Mouse (Mus musculus) CH12.LX (cell line): ENCODE results near the gene Clec12a. TPM values are rescaled to one million over a fixed set of nuclear protein-coding genes. Genes with fewer than 3 reads are reported as not detected.
A peak's percentile ranks its signal among the peaks of the same experiment; 100 is the strongest.

Experiments used
- DNase-seq: peaks from one replicate; pipeline ENCODE4 v3.0.0-alpha.2; 2013; ENCODE audit errors: extremely low read depth
- H3K27ac ChIP-seq: 2 replicates; pipeline ENCODE4 v1.5.1; 2012; ENCODE audit warnings: low read depth, mild to moderate bottlenecking, control low read depth, moderate library complexity; ENCODE audit not compliant: insufficient read depth
- H3K27me3 ChIP-seq: replicated peaks from 2 replicates; pipeline ENCODE3; 2012; ENCODE audit warnings: inconsistent platforms
- H3K36me3 ChIP-seq, 2 experiments: replicated peaks in 1 of 2; 2 replicates each; pipeline versions ENCODE3 to v1.6.1; 2012; ENCODE audit warnings: inconsistent platforms in 1 of 2, low read length in 1 of 2, mild to moderate bottlenecking in 1 of 2, mixed read lengths in 1 of 2, moderate library complexity in 1 of 2; ENCODE audit not compliant: control insufficient read depth in 1 of 2, insufficient read depth in 1 of 2
- H3K4me1 ChIP-seq, 2 experiments: 2 replicates each; pipeline ENCODE4 v1.6.1; 2012; ENCODE audit warnings: inconsistent platforms in 1 of 2, moderate library complexity in 1 of 2; ENCODE audit not compliant: insufficient read depth in 2 of 2, control insufficient read depth in 1 of 2
- H3K4me2 ChIP-seq: 2 replicates; pipeline ENCODE4 v1.6.1; 2012; ENCODE audit warnings: low read depth, mild to moderate bottlenecking, control low read depth; ENCODE audit not compliant: poor library complexity, insufficient read depth, severe bottlenecking
- H3K4me3 ChIP-seq, 3 experiments: fragments of 150-350 bp in 1 of 3; sonication (generic) in 1 of 3; replicated peaks in 1 of 3; 2 replicates each; pipeline versions ENCODE3 to v1.5.1; 2011 to 2012; ENCODE audit warnings: low read depth in 2 of 3, low read length in 2 of 3, mild to moderate bottlenecking in 2 of 3, moderate library complexity in 2 of 3, control low read depth in 1 of 3, improper control_type of control experiment in 1 of 3, inconsistent platforms in 1 of 3, mixed read lengths in 1 of 3; ENCODE audit not compliant: poor library complexity in 1 of 3
- H3K79me2 ChIP-seq: replicated peaks from 2 replicates; pipeline ENCODE4 v1.6.1; 2012; ENCODE audit warnings: mild to moderate bottlenecking, moderate library complexity; ENCODE audit not compliant: control insufficient read depth, poor library complexity, insufficient read depth, severe bottlenecking; ENCODE audit errors: extremely low read depth
- H3K9ac ChIP-seq: 2 replicates; pipeline ENCODE4 v1.6.1; 2012; ENCODE audit warnings: low read depth, mild to moderate bottlenecking, control low read depth, moderate library complexity; ENCODE audit not compliant: insufficient read depth
- H3K9me3 ChIP-seq: replicated peaks from 2 replicates; pipeline ENCODE3; 2012; ENCODE audit warnings: low read length, inconsistent platforms, mixed read lengths
- BHLHE40 ChIP-seq: IDR thresholded peaks from 2 replicates; pipeline ENCODE4 v1.6.1; 2011; ENCODE audit warnings: mild to moderate bottlenecking, low read depth, low read length, improper control_type of control experiment
- CTCF ChIP-seq, 2 experiments: IDR thresholded peaks in 1 of 2; conservative IDR thresholded peaks in 1 of 2; 2 replicates each; pipeline ENCODE4 v1.5.1; 2011 to 2012; ENCODE audit warnings: low read depth in 2 of 2, low read length in 2 of 2, improper control_type of control experiment in 1 of 2, inconsistent platforms in 1 of 2, mild to moderate bottlenecking in 1 of 2, moderate library complexity in 1 of 2
- E2F4 ChIP-seq: IDR thresholded peaks from 2 replicates; pipeline ENCODE4 v1.6.1; 2011; ENCODE audit warnings: low read depth, low read length, improper control_type of control experiment; ENCODE audit not compliant: insufficient replicate concordance
- GABPA ChIP-seq: IDR thresholded peaks from 2 replicates; pipeline ENCODE4 v1.6.1; 2012; ENCODE audit warnings: low read depth, low read length, improper control_type of control experiment, inconsistent platforms; ENCODE audit not compliant: insufficient replicate concordance
- IRF4 ChIP-seq: IDR thresholded peaks from 2 replicates; pipeline ENCODE4 v1.6.1; 2014; ENCODE audit warnings: low read depth, mild to moderate bottlenecking, inconsistent platforms, low read length, improper control_type of control experiment
- JUND ChIP-seq: conservative IDR thresholded peaks from 2 replicates; pipeline ENCODE4 v1.6.1; 2011; ENCODE audit warnings: low read depth, low read length, improper control_type of control experiment
- MAFK ChIP-seq: IDR thresholded peaks from 2 replicates; pipeline ENCODE4 v1.6.1; 2011; ENCODE audit warnings: low read length, improper control_type of control experiment; ENCODE audit not compliant: insufficient replicate concordance
- MEF2A ChIP-seq: IDR thresholded peaks from 2 replicates; pipeline ENCODE4 v1.6.1; 2014; ENCODE audit warnings: low read depth, mild to moderate bottlenecking, inconsistent platforms, low read length, improper control_type of control experiment, borderline replicate concordance
- MXI1 ChIP-seq: IDR thresholded peaks from 2 replicates; pipeline ENCODE4 v1.6.1; 2011; ENCODE audit warnings: mild to moderate bottlenecking, low read depth, low read length, improper control_type of control experiment
- NELFE ChIP-seq: IDR thresholded peaks from 2 replicates; pipeline ENCODE4 v1.6.1; 2011; ENCODE audit warnings: low read depth, low read length, improper control_type of control experiment
- PAX5 ChIP-seq: IDR thresholded peaks from 2 replicates; pipeline ENCODE4 v1.6.1; 2012; ENCODE audit warnings: low read length, inconsistent platforms, mixed read lengths
- POLR2AphosphoS2 ChIP-seq: IDR thresholded peaks from 2 replicates; pipeline ENCODE4 v1.6.1; 2011; ENCODE audit warnings: low read depth, low read length, improper control_type of control experiment
- RAD21 ChIP-seq: IDR thresholded peaks from 2 replicates; pipeline ENCODE4 v1.6.1; 2011; ENCODE audit warnings: low read depth, mild to moderate bottlenecking, low read length, improper control_type of control experiment, moderate library complexity
- RCOR1 ChIP-seq: conservative IDR thresholded peaks from 2 replicates; pipeline ENCODE4 v1.6.1; 2012; ENCODE audit warnings: low read depth, mild to moderate bottlenecking, inconsistent platforms, low read length, improper control_type of control experiment
- SIN3A ChIP-seq: IDR thresholded peaks from 2 replicates; pipeline ENCODE4 v1.6.1; 2012; ENCODE audit warnings: low read length, improper control_type of control experiment, inconsistent platforms
- SMC3 ChIP-seq: IDR thresholded peaks from 2 replicates; pipeline ENCODE4 v1.6.1; 2011; ENCODE audit warnings: low read depth, low read length, improper control_type of control experiment
- TBP ChIP-seq: conservative IDR thresholded peaks from 2 replicates; pipeline ENCODE4 v1.6.1; 2011; ENCODE audit warnings: low read depth, low read length, improper control_type of control experiment
- TCF12 ChIP-seq: IDR thresholded peaks from 2 replicates; pipeline ENCODE4 v1.6.1; 2014; ENCODE audit warnings: low read depth, mild to moderate bottlenecking, inconsistent platforms, low read length, improper control_type of control experiment
- ZKSCAN1 ChIP-seq: IDR thresholded peaks from 2 replicates; pipeline ENCODE4 v1.6.1; 2012; ENCODE audit warnings: low read depth, inconsistent platforms, low read length, improper control_type of control experiment, borderline replicate concordance
- ZNF384 ChIP-seq: IDR thresholded peaks from 2 replicates; pipeline ENCODE4 v1.6.1; 2012; ENCODE audit warnings: low read depth, low read length, improper control_type of control experiment, inconsistent platforms
- dilution Hi-C: fragments of 300-500 bp; cut with MboI; formaldehyde crosslinking; loops from 2 replicates; pipeline ENCODE4 v1.14.3; 2020; ENCODE audit warnings: low sequenced_read_pairs; ENCODE audit not compliant: extremely low pct_unique_long_range_greater_than_20kb, extremely low pct_ligation_motif_present
- in situ Hi-C: fragments of 300-500 bp; cut with MboI; formaldehyde crosslinking; loops from 3 replicates; pipeline ENCODE4 v1.14.3; 2019; ENCODE audit warnings: low sequenced_read_pairs, low pct_ligation_motif_present, low pct_unique_long_range_greater_than_20kb, mixed read lengths
- polyA plus RNA-seq: library from polyadenylated mRNA; unstranded; fragments of >175 nt; gene quantifications from 2 replicates; pipeline ENCODE4 v1.2.1, GENCODE M21; 2012; ENCODE audit warnings: low read depth; ENCODE audit not compliant: insufficient read length
- total RNA-seq, 2 experiments: library from RNA; depleted of rRNA; stranded (reverse); fragments of 300-350 nt in 1 of 2; fragments of >200 nt in 1 of 2; gene quantifications; 2 replicates each; pipeline ENCODE4 v1.2.3; 2012 to 2014

The Clec12a gene
- total and polyA plus RNA-seq, 3 experiments, result 1.7 to 11.9 (median 8.0) TPM

GRCm38 (mm10) chr6:129318395-129318794 is 24.1 kb upstream of the Clec12a start (continued):
- TF ChIP-seq NELFE (no peak; the same call in 1 of the 2 replicates), ZKSCAN1 (no peak), MAFK (no peak), ZNF384 (no peak), E2F4 (no peak), TCF12 (0 out of 2 replicates have a peak, but pooled peaks have one; percentile 25), MEF2A (no peak)

- in situ Hi-C loops (loop anchor here (5.0 kb wide), 1 partner anchor 52 kb away; no protein-coding TSS in a partner anchor), dilution Hi-C loops (no loop called here)
- Histone ChIP-seq H3K9ac (peak overlapping the region; percentile 9; the same call in 1 of the 2 replicates), H3K4me3 (no peak overlapping the region), H3K27me3 (no peaks in the 10 kb centered on the region), H3K4me1 (peaks cover 7 to 57% of the 10 kb centered on the region in 2 experiments; a peak in 3 of 4 replicates), H3K9me3 (no peaks in the 10 kb centered on the region), H3K4me2 (peak overlapping the region; percentile 2; the same call in 1 of the 2 replicates), H3K27ac (no peak overlapping the region), H3K36me3 (no peaks in the 10 kb centered on the region), H3K79me2 (0 out of 2 replicates have a peak, but pooled peaks cover 4% of the 10 kb centered on the region)
- no peak for TF ChIP-seq SIN3A
- TF ChIP-seq MEF2A, result no peak
- TF ChIP-seq CTCF (conservative IDR thresholded peaks at IDR 0.05 in 1 of 2, IDR thresholded peaks at IDR 0.05 in 1 of 2; ENCODE audit: low read depth in 2 of 2, low read length in 2 of 2), result peak in 1 of 2 experiments; percentile 35; a peak in 2 of 4 replicates
- DNase-seq, result no peak
These were observed 23.2 kb upstream of the Clec12a start for GRCm38 (mm10) chr6:129319331-129319730.

DNA sequence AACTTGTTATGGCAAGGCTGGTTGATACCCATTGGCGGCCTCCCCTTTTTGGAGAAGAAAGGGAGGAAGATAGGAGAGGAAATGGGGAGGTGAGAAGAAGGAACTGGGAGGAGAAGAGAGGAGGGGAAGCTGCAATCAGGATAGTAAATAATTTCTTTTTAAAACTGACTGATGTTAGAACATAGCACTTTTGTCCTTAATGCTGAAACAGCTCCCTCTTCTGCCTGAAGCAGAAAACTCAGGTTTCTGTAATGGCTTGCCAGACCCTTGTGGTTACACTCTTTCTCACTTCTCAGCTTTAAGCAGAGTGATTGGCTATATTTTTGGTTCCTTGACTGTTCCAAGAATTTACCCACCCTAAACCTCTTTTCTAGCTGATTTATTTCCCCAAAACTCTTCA is 16.5 kb upstream of the Clec12a start:
- no peaks in the 10 kb centered on the region for H3K36me3 ChIP-seq
- H3K27ac ChIP-seq, result peak overlapping the region; percentile 92
- no peaks in the 10 kb centered on the region for H3K9me3 ChIP-seq
- dilution Hi-C loops (no loop called here), in situ Hi-C loops (no loop called here)
- H3K4me1 ChIP-seq, result peaks cover 0 to 33% of the 10 kb centered on the region in 2 experiments; a peak in 2 of 4 replicates
- TF ChIP-seq MAFK, result 0 out of 2 replicates have a peak, but pooled peaks have one; percentile 39
- 0 out of 2 replicates have a peak, but pooled peaks have one; percentile 37 for TF ChIP-seq TBP
- no peak for TF ChIP-seq PAX5
- TF ChIP-seq IRF4, result peak; percentile 55; the same call in 1 of the 2 replicates
- peak; percentile 19 to 77; a peak in 3 of 4 replicates for TF ChIP-seq CTCF (conservative IDR thresholded peaks at IDR 0.05 in 1 of 2, IDR thresholded peaks at IDR 0.05 in 1 of 2; ENCODE audit: low read depth in 2 of 2, low read length in 2 of 2)
- peak; percentile 64 for TF ChIP-seq SMC3
- TF ChIP-seq BHLHE40, result 0 out of 2 replicates have a peak, but pooled peaks have one; percentile 16
- TF ChIP-seq RCOR1, result no peak
- TF ChIP-seq POLR2AphosphoS2, result no peak
- 0 out of 2 replicates have a peak, but pooled peaks have one; percentile 11 for TF ChIP-seq MXI1
- peak; percentile 71 for TF ChIP-seq RAD21
- TF ChIP-seq JUND, result no peak
- TF ChIP-seq GABPA, result no peak
- peak overlapping the region; percentile 78 for H3K9ac ChIP-seq
- no peaks in the 10 kb centered on the region for H3K27me3 ChIP-seq
- no peaks in the 10 kb centered on the region for H3K79me2 ChIP-seq
- DNase-seq, result peak; percentile 69
- H3K4me2 ChIP-seq, result peak overlapping the region; percentile 89
- H3K4me3 ChIP-seq, result no peak overlapping the region
